Mouse (Mus musculus) cerebellum, adult 11 months (tissue): ENCODE data around the gene Erv3.

ENCODE experiments used
- DNase-seq: peaks from one replicate; pipeline ENCODE4 v3.0.0; 2022

The Erv3 gene

GRCm38 (mm10) chr2:131821708-131821990 lies 37.9 kb downstream of the Erv3 start:
- no peak for DNase-seq

- peak; percentile 66 for DNase-seq
Observed at GRCm38 (mm10) chr2:131820932-131821707, 38.4 kb downstream of the Erv3 start.

GRCm38 (mm10) chr2:131820088-131820675 lies 39.4 kb downstream of the Erv3 start:
- DNase-seq, result peak; percentile 75

GRCm38 (mm10) chr2:131814327-131814726 lies 45.2 kb downstream of the Erv3 start:
- no peak for DNase-seq

GRCm38 (mm10) chr2:131813437-131813836 lies 46.1 kb downstream of the Erv3 start:
- DNase-seq, result no peak

GRCm38 (mm10) chr2:131812480-131813137 lies 46.9 kb downstream of the Erv3 start:
- DNase-seq, result peak; percentile 21

- DNase-seq, result no peak
Observed at GRCm38 (mm10) chr2:131811607-131812006, 47.9 kb downstream of the Erv3 start.

GRCm38 (mm10) chr2:131808856-131809255 lies 50.7 kb downstream of the Erv3 start:
- no peak for DNase-seq

- DNase-seq, result no peak
Observed at GRCm38 (mm10) chr2:131807660-131808059, 51.9 kb downstream of the Erv3 start.

GRCm38 (mm10) chr2:131806863-131807262 lies 52.7 kb downstream of the Erv3 start:
- no peak for DNase-seq

GRCm38 (mm10) chr2:131805306-131805705 lies 54.2 kb downstream of the Erv3 start:
- DNase-seq, result no peak

- no peak for DNase-seq
Observed at GRCm38 (mm10) chr2:131803801-131804200, 55.7 kb downstream of the Erv3 start.
